Mouse (Mus musculus): ENCODE results near the gene Mpeg1. TPM values are rescaled to one million over a fixed set of nuclear protein-coding genes. Genes with fewer than 3 reads are reported as not detected.

Mpeg1 gene
- polyA plus RNA-seq, 1 experiment, result 2.8 TPM

GRCm38 (mm10) chr19:12485223-12485622, 24.6 kb downstream of the Mpeg1 start:
- DNase-seq (ENCODE audit: low read depth), result no peak
- TF ChIP-seq POLR2A (IDR thresholded peaks at IDR 0.05; ENCODE audit: borderline replicate concordance, extremely low read depth, insufficient read depth, insufficient read length, poor library complexity, severe bottlenecking) (no peak), CTCF (IDR thresholded peaks at IDR 0.05; ENCODE audit: borderline replicate concordance, extremely low read depth, insufficient read depth, insufficient read length) (no peak)

GRCm38 (mm10) chr19:12485631-12486030, 25.1 kb downstream of the Mpeg1 start:
- TF ChIP-seq CTCF (IDR thresholded peaks at IDR 0.05; ENCODE audit: borderline replicate concordance, extremely low read depth, insufficient read depth, insufficient read length), result no peak
- no peak for TF ChIP-seq POLR2A (IDR thresholded peaks at IDR 0.05; ENCODE audit: borderline replicate concordance, extremely low read depth, insufficient read depth, insufficient read length, poor library complexity, severe bottlenecking)
- DNase-seq (ENCODE audit: low read depth), result no peak

GRCm38 (mm10) chr19:12486875-12487274, 26.3 kb downstream of the Mpeg1 start:
- DNase-seq (ENCODE audit: low read depth), result no peak
- no peak for TF ChIP-seq CTCF (IDR thresholded peaks at IDR 0.05; ENCODE audit: borderline replicate concordance, extremely low read depth, insufficient read depth, insufficient read length)
- no peak for TF ChIP-seq POLR2A (IDR thresholded peaks at IDR 0.05; ENCODE audit: borderline replicate concordance, extremely low read depth, insufficient read depth, insufficient read length, poor library complexity, severe bottlenecking)

- TF ChIP-seq CTCF (IDR thresholded peaks at IDR 0.05; ENCODE audit: borderline replicate concordance, extremely low read depth, insufficient read depth, insufficient read length) (no peak), POLR2A (IDR thresholded peaks at IDR 0.05; ENCODE audit: borderline replicate concordance, extremely low read depth, insufficient read depth, insufficient read length, poor library complexity, severe bottlenecking) (no peak)
- no peak for DNase-seq (ENCODE audit: low read depth)
Measured at GRCm38 (mm10) chr19:12487511-12488204, 27.1 kb downstream of the Mpeg1 start.

- peak; percentile 52 for DNase-seq (ENCODE audit: low read depth)
- no peak for TF ChIP-seq POLR2A (IDR thresholded peaks at IDR 0.05; ENCODE audit: borderline replicate concordance, extremely low read depth, insufficient read depth, insufficient read length, poor library complexity, severe bottlenecking)
- peak; percentile 75 for TF ChIP-seq CTCF (IDR thresholded peaks at IDR 0.05; ENCODE audit: borderline replicate concordance, extremely low read depth, insufficient read depth, insufficient read length)
Measured at GRCm38 (mm10) chr19:12488205-12488966, 27.8 kb downstream of the Mpeg1 start.

GRCm38 (mm10) chr19:12488969-12489674, 28.5 kb downstream of the Mpeg1 start:
- TF ChIP-seq POLR2A (IDR thresholded peaks at IDR 0.05; ENCODE audit: borderline replicate concordance, extremely low read depth, insufficient read depth, insufficient read length, poor library complexity, severe bottlenecking) (no peak), CTCF (IDR thresholded peaks at IDR 0.05; ENCODE audit: borderline replicate concordance, extremely low read depth, insufficient read depth, insufficient read length) (no peak)

GRCm38 (mm10) chr19:12489675-12490570, 29.3 kb downstream of the Mpeg1 start:
- TF ChIP-seq CTCF (IDR thresholded peaks at IDR 0.05; ENCODE audit: borderline replicate concordance, extremely low read depth, insufficient read depth, insufficient read length) (no peak), POLR2A (IDR thresholded peaks at IDR 0.05; ENCODE audit: borderline replicate concordance, extremely low read depth, insufficient read depth, insufficient read length, poor library complexity, severe bottlenecking) (no peak)
- DNase-seq (ENCODE audit: low read depth), result no peak

More at GRCm38 (mm10) chr19:12488969-12489674, 28.5 kb downstream of the Mpeg1 start:
- peak; percentile 91 for DNase-seq (ENCODE audit: low read depth)

- no peak for DNase-seq (ENCODE audit: low read depth)
Measured at GRCm38 (mm10) chr19:12491636-12492035, 31.1 kb downstream of the Mpeg1 start.

GRCm38 (mm10) chr19:12493453-12494186, 33.0 kb downstream of the Mpeg1 start:
- peak; percentile 50 for DNase-seq (ENCODE audit: low read depth)
- no peak for TF ChIP-seq CTCF (IDR thresholded peaks at IDR 0.05; ENCODE audit: borderline replicate concordance, extremely low read depth, insufficient read depth, insufficient read length)
- TF ChIP-seq POLR2A (IDR thresholded peaks at IDR 0.05; ENCODE audit: borderline replicate concordance, extremely low read depth, insufficient read depth, insufficient read length, poor library complexity, severe bottlenecking), result no peak

More at GRCm38 (mm10) chr19:12491636-12492035, 31.1 kb downstream of the Mpeg1 start:
- TF ChIP-seq CTCF (IDR thresholded peaks at IDR 0.05; ENCODE audit: borderline replicate concordance, extremely low read depth, insufficient read depth, insufficient read length) (no peak), POLR2A (IDR thresholded peaks at IDR 0.05; ENCODE audit: borderline replicate concordance, extremely low read depth, insufficient read depth, insufficient read length, poor library complexity, severe bottlenecking) (no peak)

- DNase-seq (ENCODE audit: low read depth), result no peak
- no peak for TF ChIP-seq POLR2A (IDR thresholded peaks at IDR 0.05; ENCODE audit: borderline replicate concordance, extremely low read depth, insufficient read depth, insufficient read length, poor library complexity, severe bottlenecking)
- TF ChIP-seq CTCF (IDR thresholded peaks at IDR 0.05; ENCODE audit: borderline replicate concordance, extremely low read depth, insufficient read depth, insufficient read length), result no peak
Measured at GRCm38 (mm10) chr19:12494187-12494458, 33.5 kb downstream of the Mpeg1 start.
